ENCODE assay signal across 8 mouse cellular contexts in the genomic region with DNA sequence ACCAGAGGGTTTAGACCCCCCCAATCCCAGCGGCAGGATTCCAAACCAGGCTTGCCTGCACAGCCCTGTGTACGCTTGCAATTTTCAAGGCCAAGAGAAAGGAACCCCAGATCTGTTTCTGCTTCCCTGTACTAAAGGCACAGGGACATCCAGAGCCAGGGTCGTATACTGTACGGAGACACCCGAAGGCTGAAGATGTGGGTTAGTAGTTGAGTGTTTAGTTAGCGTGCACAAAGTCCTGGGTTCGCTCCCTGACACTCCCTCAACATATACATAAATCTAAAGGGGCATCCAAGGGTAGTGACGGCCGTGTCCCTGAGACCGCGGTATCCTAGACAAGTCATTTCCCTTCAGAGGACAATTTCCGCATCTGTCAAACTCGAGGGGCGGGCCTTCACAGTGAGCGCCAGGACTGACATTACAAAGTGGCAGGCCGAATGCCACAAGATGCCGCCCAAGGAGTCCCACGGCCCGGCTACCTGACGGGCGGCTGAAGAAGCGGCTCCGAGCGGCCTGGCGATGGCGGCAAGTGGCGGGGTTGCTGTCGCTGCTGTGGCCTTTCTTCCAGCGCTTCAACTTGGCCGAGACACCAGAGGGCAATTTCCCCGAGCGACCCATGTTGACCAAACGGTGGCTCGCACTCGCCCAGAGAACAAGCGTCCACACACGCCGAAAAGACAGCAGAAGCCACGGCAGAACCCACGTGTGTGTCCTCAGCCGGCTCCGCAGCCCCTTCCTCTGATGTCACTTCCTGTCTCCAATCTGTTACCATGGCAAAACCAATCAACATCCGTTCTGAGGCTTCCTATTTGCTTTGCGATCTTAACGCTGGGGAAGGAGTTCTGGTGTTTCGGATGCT. TPM values are rescaled to one million over a fixed set of nuclear protein-coding genes. Genes with fewer than 3 reads are reported as not detected.
A peak's percentile ranks its signal among the peaks of the same experiment; 100 is the strongest.
DNase-seq lines count a peak whose midpoint lies in the region; ATAC-seq and TF ChIP-seq lines count a peak whose summit lies in the region.

A gene (minus strand): TSS at position 714 of the 859 bp plus-strand sequence.

- ATAC-seq in Patski, result peak; percentile 73
- ATAC-seq in hindbrain, embryonic 14.5 days (ENCODE audit: low FRiP score), result peak; percentile 96

- peak; percentile 54 for DNase-seq in Patski (ENCODE audit: low read depth, low spot score)
- peak; percentile 89 to 92 for DNase-seq in cerebellum, postnatal 10 days
- DNase-seq in frontal cortex, postnatal 14 days (ENCODE audit: low spot score in 2 of 2), result peak; percentile 67 to 69
- peak; percentile 98 for DNase-seq in hindbrain, embryonic 14.5 days (ENCODE audit: low spot score)
- peak; percentile 78 to 85 for DNase-seq in layer of hippocampus, postnatal 36 days
- DNase-seq in lung, postnatal 36 days, result peak; percentile 93
- DNase-seq in retina, postnatal 1 day, result peak; percentile 96
- peak; percentile 46 for DNase-seq in urinary bladder, adult 2 months (ENCODE audit: low spot score)

- TF ChIP-seq CTCF in Patski (IDR thresholded peaks at IDR 0.05), result no peak

- in situ Hi-C loops in Patski (cut with MboI; ENCODE audit: low pct_unique_long_range_greater_than_20kb), result no loop called here

- peaks cover 17% of the 10 kb centered on the region for H3K4me1 ChIP-seq in hindbrain, embryonic 14.5 days (replicated peaks; ENCODE audit: control insufficient read depth, insufficient read depth, low read length)

- CTCF ChIA-PET in Patski (lab: Charles Lee), result interaction anchor here (0.9 kb wide), 1 partner anchor 85 kb away, joined by 3 read pairs; a partner anchor contains a TSS

- peak within 1 kb of the TSS; percentile 76 for H3K4me3 ChIP-seq in hindbrain, embryonic 14.5 days (replicated peaks; ENCODE audit: low read length)

- peak within 1 kb of the TSS; percentile 62 for H3K9ac ChIP-seq in hindbrain, embryonic 14.5 days

- no peaks in the 10 kb centered on the region for H3K27me3 ChIP-seq in Patski
- H3K27me3 ChIP-seq in hindbrain, embryonic 14.5 days (ENCODE audit: control insufficient read depth, insufficient read depth, low read length), result no peaks in the 10 kb centered on the region

- POLR2A ChIA-PET in Patski (lab: Charles Lee), result no interaction called here

- peak within 1 kb of the TSS; percentile 90 for H3K4me2 ChIP-seq in hindbrain, embryonic 14.5 days (replicated peaks)

- H3K27ac ChIP-seq in hindbrain, embryonic 14.5 days, result peak within 1 kb of the TSS; percentile 29; the same call in 1 of the 2 replicates

- H3K36me3 ChIP-seq in hindbrain, embryonic 14.5 days (replicated peaks; ENCODE audit: control insufficient read depth, insufficient read depth), result peaks cover 14% of the 10 kb centered on the region

- no peaks in the 10 kb centered on the region for H3K9me3 ChIP-seq in hindbrain, embryonic 14.5 days (ENCODE audit: control insufficient read depth, low read length)

- 1% methylated on average over 46 of the region's 46 CpGs for WGBS in hindbrain, embryonic 14.5 days

RNA-seq across cellular contexts. Expression of the gene that starts here (rescaled TPM):
- 17.9 TPM for polyA plus RNA-seq in Patski (2021)
- 13.2 and 16.2 TPM in 2 replicates for polyA plus RNA-seq in hindbrain, embryonic 14.5 days (2014; fragmentation: Nextera tagmentation; extraction: Ambion mirVana)
- 10 to 100 TPM; 34.7 to 35.5 TPM for total RNA-seq in layer of hippocampus, postnatal 36 days (2021)
- 6.1 and 6.4 TPM in 2 replicates for polyA plus RNA-seq in urinary bladder, adult 2 months (2012; rRNA removed)

Comparison
In these comparisons a context has a peak if more than half of its experiments do, and no peak if none do; other contexts are left out.
1. Peak in every context shown above with its lines: DNase-seq, ATAC-seq, H3K4me3 ChIP-seq and H3K27ac ChIP-seq.
2. DNase-seq: peak in every context shown above with its lines; median percentile 98 in hindbrain, embryonic 14.5 days; 96 in retina, postnatal 1 day; 93 in lung, postnatal 36 days; 90 in cerebellum, postnatal 10 days; 82 in layer of hippocampus, postnatal 36 days; 68 in frontal cortex, postnatal 14 days; 54 in Patski; 46 in urinary bladder, adult 2 months.